27 mouse cellular contexts compared by ENCODE assay signal in genomic region chr7:130628601-130629000, GRCm38 (mm10). TPM values are rescaled to one million over a fixed set of nuclear protein-coding genes. Genes with fewer than 3 reads are reported as not detected.
A peak's percentile ranks its signal among the peaks of the same experiment; 100 is the strongest.
DNase-seq lines count a peak whose midpoint lies in the region; ATAC-seq and TF ChIP-seq lines count a peak whose summit lies in the region.
"Had no signal": no experiment of that assay in that cellular context is flagged by ENCODE, and none has a peak within 500 bp of the region (broad histone marks: within the 10 kb centered on the region; RNA-seq: fewer than 3 reads in every experiment).

No protein-coding gene starts in this region.

- no peak for TF ChIP-seq EP300 in heart, postnatal 0 days (IDR thresholded peaks at IDR 0.05; ENCODE audit: low read depth)

- WGBS in embryonic facial prominence, embryonic 14.5 days, result 13% methylated on average over 1 of the region's 1 CpGs
- WGBS in embryonic facial prominence, embryonic 10.5 days, result 56% methylated on average over 1 of the region's 1 CpGs
- 32% methylated on average over 1 of the region's 1 CpGs for WGBS in heart, embryonic 12.5 days
- 10% methylated on average over 1 of the region's 1 CpGs for WGBS in heart, postnatal 0 days

- peak; percentile 32 for DNase-seq in embryonic facial prominence, embryonic 14.5 days (ENCODE audit: low spot score)
- DNase-seq in embryonic facial prominence, embryonic 10.5 days (ENCODE audit: low spot score), result no peak
- DNase-seq in heart, adult 18-20 months, result no peak
- peak; percentile 36 for DNase-seq in 3T3-L1 (ENCODE audit: low read depth, low spot score)
- peak; percentile 49 for DNase-seq in heart, postnatal 0 days (ENCODE audit: low spot score)
- DNase-seq in spleen, postnatal 36 days (ENCODE audit: low spot score in 2 of 2), result no peak
- DNase-seq: adrenal gland, postnatal 14 days; cerebellum, adult 18-20 months; cerebellum, postnatal 10 days; gastrocnemius, postnatal 36 days; kidney, adult 11 months; kidney, postnatal 25 days; lung, embryonic 14.5 days; lung, postnatal 14 days; midbrain, embryonic 14.5 days; right cerebral cortex, postnatal 25 days; thymus, postnatal 14 days had no signal

- H3K9ac ChIP-seq in embryonic facial prominence, embryonic 14.5 days (ENCODE audit: low read depth, low read length), result no peak overlapping the region
- no peak overlapping the region for H3K9ac ChIP-seq in heart, embryonic 12.5 days
- no peak overlapping the region for H3K9ac ChIP-seq in heart, postnatal 0 days (replicated peaks; ENCODE audit: low read depth, low read length)
- H3K9ac ChIP-seq: embryonic facial prominence, embryonic 15.5 days; hindbrain, embryonic 15.5 days; kidney, embryonic 15.5 days; limb, embryonic 12.5 days; liver, embryonic 15.5 days; lung, embryonic 14.5 days had no signal

- no peak for TF ChIP-seq CTCF in heart, postnatal 0 days (IDR thresholded peaks at IDR 0.05; ENCODE audit: low read depth)

- H3K9me3 ChIP-seq in embryonic facial prominence, embryonic 14.5 days (ENCODE audit: control insufficient read depth, low read length), result no peaks in the 10 kb centered on the region
- H3K9me3 ChIP-seq in embryonic facial prominence, embryonic 10.5 days, result no peaks in the 10 kb centered on the region
- no peaks in the 10 kb centered on the region for H3K9me3 ChIP-seq in heart, embryonic 12.5 days (replicated peaks)
- H3K9me3 ChIP-seq in heart, postnatal 0 days (replicated peaks; ENCODE audit: control insufficient read depth, low read length), result no peaks in the 10 kb centered on the region
- H3K9me3 ChIP-seq: embryonic facial prominence, embryonic 15.5 days; hindbrain, embryonic 15.5 days; kidney, embryonic 15.5 days; limb, embryonic 12.5 days; liver, embryonic 15.5 days had no signal

- peaks cover 7% of the 10 kb centered on the region; the same call in 1 of the 2 replicates for H3K4me1 ChIP-seq in embryonic facial prominence, embryonic 14.5 days (ENCODE audit: control insufficient read depth, insufficient read depth, low read length)
- H3K4me1 ChIP-seq in embryonic facial prominence, embryonic 10.5 days, result peaks cover 16% of the 10 kb centered on the region
- H3K4me1 ChIP-seq in heart, embryonic 12.5 days (replicated peaks), result peaks cover 47% of the 10 kb centered on the region
- H3K4me1 ChIP-seq in heart, postnatal 0 days (ENCODE audit: control insufficient read depth, insufficient read depth), result peaks cover 28% of the 10 kb centered on the region
- H3K4me1 ChIP-seq: hindbrain, embryonic 15.5 days; limb, embryonic 12.5 days had no signal

- no peaks in the 10 kb centered on the region for H3K27me3 ChIP-seq in embryonic facial prominence, embryonic 14.5 days (replicated peaks; ENCODE audit: control insufficient read depth, insufficient read depth, low read length)
- H3K27me3 ChIP-seq in embryonic facial prominence, embryonic 10.5 days (replicated peaks; ENCODE audit: low read depth, poor library complexity, severe bottlenecking), result no peaks in the 10 kb centered on the region
- H3K27me3 ChIP-seq in heart, embryonic 12.5 days (replicated peaks), result peaks cover 6% of the 10 kb centered on the region
- no peaks in the 10 kb centered on the region for H3K27me3 ChIP-seq in heart, postnatal 0 days (ENCODE audit: control insufficient read depth, insufficient read depth, low read length)
- H3K27me3 ChIP-seq: embryonic facial prominence, embryonic 15.5 days; hindbrain, embryonic 15.5 days; kidney, embryonic 15.5 days; limb, embryonic 12.5 days; liver, embryonic 15.5 days had no signal

- H3K4me2 ChIP-seq in embryonic facial prominence, embryonic 14.5 days (ENCODE audit: low read depth, low read length), result no peak overlapping the region
- H3K4me2 ChIP-seq in heart, embryonic 12.5 days, result no peak overlapping the region
- no peak overlapping the region for H3K4me2 ChIP-seq in heart, postnatal 0 days (ENCODE audit: low read depth, low read length)
- H3K4me2 ChIP-seq: embryonic facial prominence, embryonic 15.5 days; hindbrain, embryonic 15.5 days; kidney, embryonic 15.5 days; limb, embryonic 12.5 days; liver, embryonic 15.5 days; lung, embryonic 14.5 days had no signal

- H3K36me3 ChIP-seq in embryonic facial prominence, embryonic 14.5 days (ENCODE audit: control insufficient read depth, insufficient read depth, low read length), result no peaks in the 10 kb centered on the region
- no peaks in the 10 kb centered on the region for H3K36me3 ChIP-seq in embryonic facial prominence, embryonic 10.5 days (replicated peaks)
- no peaks in the 10 kb centered on the region for H3K36me3 ChIP-seq in heart, embryonic 12.5 days
- H3K36me3 ChIP-seq in heart, postnatal 0 days (replicated peaks; ENCODE audit: control insufficient read depth, insufficient read depth, low read length), result no peaks in the 10 kb centered on the region
- H3K36me3 ChIP-seq: embryonic facial prominence, embryonic 15.5 days; G1E; hindbrain, embryonic 15.5 days; limb, embryonic 12.5 days; liver, embryonic 15.5 days had no signal

- no peak overlapping the region for H3K27ac ChIP-seq in embryonic facial prominence, embryonic 14.5 days (replicated peaks; ENCODE audit: low read depth, low read length)
- no peak overlapping the region for H3K27ac ChIP-seq in embryonic facial prominence, embryonic 10.5 days (replicated peaks)
- H3K27ac ChIP-seq in heart, embryonic 12.5 days (ENCODE audit: poor library complexity, severe bottlenecking), result peak overlapping the region; percentile 69
- peak overlapping the region; percentile 64 for H3K27ac ChIP-seq in heart, postnatal 0 days (ENCODE audit: low read depth)
- H3K27ac ChIP-seq: embryonic facial prominence, embryonic 15.5 days; hindbrain, embryonic 15.5 days; kidney, embryonic 15.5 days; limb, embryonic 12.5 days; liver, embryonic 15.5 days had no signal

- H3K4me3 ChIP-seq in embryonic facial prominence, embryonic 14.5 days (ENCODE audit: low read depth, low read length), result no peak overlapping the region
- H3K4me3 ChIP-seq in embryonic facial prominence, embryonic 10.5 days, result no peak overlapping the region
- H3K4me3 ChIP-seq in heart, embryonic 12.5 days, result no peak overlapping the region
- no peak overlapping the region for H3K4me3 ChIP-seq in heart, postnatal 0 days (ENCODE audit: low read depth, low read length)
- H3K4me3 ChIP-seq: embryonic facial prominence, embryonic 15.5 days; hindbrain, embryonic 15.5 days; kidney, embryonic 15.5 days; limb, embryonic 12.5 days; liver, embryonic 15.5 days had no signal

- ATAC-seq in embryonic facial prominence, embryonic 14.5 days (ENCODE audit: low read depth), result no peak
- ATAC-seq in heart, embryonic 12.5 days (ENCODE audit: insufficient number of reproducible peaks, low FRiP score), result no peak
- peak; percentile 53 for ATAC-seq in heart, postnatal 0 days (ENCODE audit: insufficient read depth, low read depth)
- ATAC-seq: forebrain, embryonic 14.5 days; inflammation-experienced regulatory T-cells, adult 6 months had no signal

RNA-seq across cellular contexts. Expression of gene Tacc2, which starts 51.4 kb away (rescaled TPM):
- polyA plus RNA-seq in embryonic facial prominence, embryonic 14.5 days (2014; fragmentation: Nextera tagmentation; extraction: Ambion mirVana), result 42.2 and 44.4 TPM in 2 replicates
- polyA plus RNA-seq in embryonic facial prominence, embryonic 10.5 days (2016; fragmentation: Nextera tagmentation; extraction: Ambion mirVana), result 44.0 and 49.6 TPM in 2 replicates
- 53.7 and 58.6 TPM in 2 replicates for polyA plus RNA-seq in heart, embryonic 12.5 days (2016; fragmentation: Nextera tagmentation; extraction: Ambion mirVana)
- total RNA-seq in heart, adult 18-20 months (2021), result 100 to 1,000 TPM; 317 to 395 TPM
- 64.7 and 83.8 TPM in 2 replicates for total RNA-seq in heart, postnatal 0 days (2014; rRNA removed; ENCODE audit: low replicate concordance)
- 33.7 and 39.0 TPM in 2 replicates for polyA plus RNA-seq in heart, postnatal 0 days (2015; fragmentation: Nextera tagmentation; extraction: Ambion mirVana)
- total RNA-seq: monocyte, adult 5-6 weeks had no signal
- polyA plus RNA-seq: G1E had no signal

RNA-seq across cellular contexts. Expression of gene Nsmce4a, which starts 55.7 kb away (rescaled TPM):
- polyA plus RNA-seq in embryonic facial prominence, embryonic 14.5 days (2014; fragmentation: Nextera tagmentation; extraction: Ambion mirVana), result 142 and 159 TPM in 2 replicates
- 196 and 197 TPM in 2 replicates for polyA plus RNA-seq in embryonic facial prominence, embryonic 10.5 days (2016; fragmentation: Nextera tagmentation; extraction: Ambion mirVana)
- polyA plus RNA-seq in heart, embryonic 12.5 days (2016; fragmentation: Nextera tagmentation; extraction: Ambion mirVana), result 138 and 142 TPM in 2 replicates
- total RNA-seq in heart, adult 18-20 months (2021), result 10 to 100 TPM; 39.3 to 44.3 TPM
- total RNA-seq in heart, postnatal 0 days (2014; rRNA removed; ENCODE audit: low replicate concordance), result 56.9 and 72.7 TPM in 2 replicates
- 96.9 and 107 TPM in 2 replicates for polyA plus RNA-seq in heart, postnatal 0 days (2015; fragmentation: Nextera tagmentation; extraction: Ambion mirVana)

Comparison
In these comparisons a context has a peak if more than half of its experiments do, and no peak if none do; other contexts are left out.
1. DNase-seq: peak in embryonic facial prominence, embryonic 14.5 days (single experiment), 3T3-L1 (single experiment) and heart, postnatal 0 days (single experiment); none in embryonic facial prominence, embryonic 10.5 days (single experiment), heart, adult 18-20 months (0 of 2) and spleen, postnatal 36 days (0 of 2).
2. H3K27ac ChIP-seq: peak in heart, embryonic 12.5 days (single experiment) and heart, postnatal 0 days (single experiment); none in embryonic facial prominence, embryonic 14.5 days (single experiment) and embryonic facial prominence, embryonic 10.5 days (single experiment).